Mouse (Mus musculus): ENCODE measurements around the gene B230118H07Rik. TPM values are rescaled to one million over a fixed set of nuclear protein-coding genes. Genes with fewer than 3 reads are reported as not detected.

B230118H07Rik gene
- total RNA-seq (2021) = 10 to 100 TPM; 81.0 to 87.2 TPM
- long read RNA-seq, experiment 1, transcript B230118H07Rik-203 (7 exons, 2,273 nt) = major isoform, 122 of 155 reads
- long read RNA-seq, experiment 1, partial matches to known transcripts = 24 of 155 reads
- long read RNA-seq, experiment 1, other reads (novel, unspliced or antisense) = 8 of 155 reads
- long read RNA-seq, experiment 2, transcript B230118H07Rik-203 (7 exons, 2,273 nt) = major isoform, 65 of 80 reads
- long read RNA-seq, experiment 2, partial matches to known transcripts = 10 of 80 reads
- long read RNA-seq, experiment 2, other reads (novel, unspliced or antisense) = 5 of 80 reads

DNA sequence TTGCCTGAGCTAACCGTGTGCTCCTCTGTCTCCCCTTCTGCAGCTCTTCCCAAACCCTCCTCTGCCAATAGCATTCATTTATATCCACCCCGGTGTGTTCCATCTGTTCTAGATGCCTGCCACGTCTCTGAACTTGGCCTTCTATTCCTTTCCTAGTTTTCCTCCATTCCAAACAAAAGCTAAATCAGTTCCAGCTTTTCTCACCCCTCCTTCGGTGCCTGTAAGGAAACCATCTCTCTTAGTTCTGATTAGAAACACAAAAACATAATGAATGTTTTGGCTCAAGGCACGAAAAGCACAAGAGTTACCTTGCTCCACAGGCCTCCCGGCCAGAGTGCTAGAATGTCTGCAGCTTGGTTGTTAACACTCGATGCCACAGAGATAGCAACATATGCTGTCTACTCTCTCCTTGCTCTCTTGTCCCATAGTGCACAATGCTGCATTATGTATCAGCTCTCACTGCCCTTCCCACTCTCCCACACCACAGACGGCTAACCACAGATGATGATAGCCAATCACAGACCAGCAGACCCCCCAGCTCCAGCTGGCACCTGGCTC is at the start of gene B230118H07Rik, which contains the start of gene Rag1:
Gene B230118H07Rik (minus strand): TSS at position 419 of the 558 bp plus-strand sequence.
Gene Rag1 (minus strand): TSS at position 388 of the 558 bp plus-strand sequence.
- no peak for DNase-seq (ENCODE audit: low spot score)

DNA sequence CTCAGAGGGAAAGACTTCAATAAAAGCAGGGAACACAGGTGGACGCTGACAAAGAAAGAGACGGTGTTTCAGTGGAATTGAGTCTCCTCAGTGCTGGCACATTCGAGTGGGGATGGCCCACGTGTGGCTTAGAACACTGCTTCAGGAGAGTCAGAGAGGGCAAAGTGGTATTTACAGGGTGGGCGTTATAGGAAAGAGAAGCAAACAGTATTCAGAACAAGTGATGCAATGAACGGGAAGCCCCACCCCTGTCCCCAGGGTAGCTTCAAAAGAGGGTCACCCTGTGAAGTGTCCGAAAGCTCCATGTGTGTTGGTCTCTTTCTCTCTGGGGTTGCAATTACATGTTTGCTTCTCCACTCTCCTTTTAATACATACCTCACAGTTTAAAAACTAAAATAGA is 46.3 kb upstream of the B230118H07Rik start:
- DNase-seq (ENCODE audit: low spot score) = no peak

DNA sequence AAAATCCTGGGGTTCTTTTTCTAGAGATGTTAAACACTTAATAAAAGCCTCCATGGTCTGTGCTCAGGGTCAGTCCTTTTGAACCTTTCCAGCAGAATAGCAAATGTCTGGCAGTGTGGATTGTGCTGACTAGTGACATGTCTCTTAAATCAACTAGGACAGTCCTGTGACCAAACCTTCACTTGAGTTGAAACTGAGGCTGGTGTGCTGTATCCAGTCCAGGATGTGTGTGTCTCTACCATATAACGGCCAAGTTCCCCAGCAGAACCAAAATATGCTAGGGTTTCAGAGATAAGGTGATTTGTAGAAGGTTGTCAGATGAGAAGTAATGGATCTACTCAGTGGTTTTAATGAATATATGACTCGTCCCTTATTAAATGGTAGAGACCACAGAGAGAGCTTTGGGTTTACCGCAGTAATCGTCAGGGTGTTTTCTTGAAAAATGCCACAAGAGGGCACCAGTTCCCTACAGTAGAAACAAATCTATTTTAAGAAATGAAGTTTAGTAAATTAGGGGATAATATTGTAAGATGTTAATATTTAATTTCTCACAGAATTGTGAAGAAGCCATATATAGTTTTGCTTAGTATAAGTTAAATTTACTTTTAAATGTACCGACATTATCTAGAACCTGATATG is 44.4 kb upstream of the B230118H07Rik start:
- DNase-seq (ENCODE audit: low spot score) = no peak

DNA sequence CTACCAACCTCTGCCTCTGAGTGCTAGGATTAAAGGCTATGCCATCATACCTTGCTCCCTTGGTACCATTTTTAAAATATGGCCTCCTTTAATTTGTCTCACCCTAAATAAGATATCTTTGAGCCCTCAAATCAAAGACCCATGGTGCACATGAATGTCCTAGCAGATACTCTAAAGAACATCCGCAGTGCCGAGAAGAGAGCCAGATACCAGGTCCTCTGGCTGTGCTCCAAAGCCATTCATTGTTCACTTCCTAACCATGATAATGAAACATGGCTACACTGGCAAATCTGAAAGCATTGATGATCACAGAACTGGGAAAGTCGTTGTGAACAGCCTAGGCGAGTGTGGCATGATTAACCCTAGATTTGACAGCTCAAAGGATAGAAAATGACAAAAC is 43.7 kb upstream of the B230118H07Rik start:
- DNase-seq (ENCODE audit: low spot score) = no peak

DNA sequence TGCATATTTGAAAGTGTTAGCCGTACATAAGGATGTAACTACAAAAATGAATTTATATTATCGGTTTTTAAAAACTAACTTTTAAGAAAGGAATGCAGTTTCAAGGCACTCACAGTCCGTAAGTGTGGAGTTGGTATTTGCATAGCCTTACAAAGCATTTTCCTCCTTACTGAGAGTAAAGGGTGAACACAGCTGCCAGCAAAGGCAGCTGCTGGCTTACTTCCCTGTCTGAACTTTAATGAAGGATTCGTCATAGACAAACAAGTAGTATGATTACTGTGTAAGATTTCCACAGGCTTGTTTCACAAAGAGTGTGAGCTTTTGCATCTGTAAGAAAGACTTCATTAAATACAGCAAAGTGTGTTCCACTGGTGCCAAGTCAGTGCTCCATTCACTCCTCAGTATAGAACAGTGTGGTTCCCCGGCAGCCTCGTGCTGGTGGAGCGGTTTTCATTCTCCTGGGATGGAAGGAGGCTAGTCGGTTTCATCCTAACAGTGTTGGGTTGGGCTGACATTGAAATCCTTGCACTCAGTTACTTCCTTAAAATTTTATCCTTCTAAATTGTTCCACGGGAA is 41.0 kb upstream of the B230118H07Rik start:
- DNase-seq (ENCODE audit: low spot score) = no peak

DNA sequence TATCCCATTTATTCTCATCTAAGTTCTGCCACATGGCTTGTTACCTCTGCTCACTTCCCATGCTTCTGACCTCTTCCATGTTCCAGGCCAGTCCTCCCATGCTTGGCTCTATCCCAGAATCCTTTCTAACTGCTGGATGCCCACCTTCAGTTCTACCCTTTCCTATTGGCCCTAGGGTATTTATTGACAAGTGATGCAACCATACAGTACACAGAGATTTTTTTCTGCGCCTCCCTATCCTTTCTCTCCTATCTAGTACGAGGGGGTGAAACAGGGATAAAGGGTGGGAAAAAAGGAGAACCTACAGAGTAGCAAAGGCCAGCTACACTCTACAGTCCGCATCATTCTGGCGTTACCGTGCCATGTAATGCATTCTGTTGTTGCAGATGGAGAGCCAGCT is 38.7 kb upstream of the B230118H07Rik start:
- no peak for DNase-seq (ENCODE audit: low spot score)

DNA sequence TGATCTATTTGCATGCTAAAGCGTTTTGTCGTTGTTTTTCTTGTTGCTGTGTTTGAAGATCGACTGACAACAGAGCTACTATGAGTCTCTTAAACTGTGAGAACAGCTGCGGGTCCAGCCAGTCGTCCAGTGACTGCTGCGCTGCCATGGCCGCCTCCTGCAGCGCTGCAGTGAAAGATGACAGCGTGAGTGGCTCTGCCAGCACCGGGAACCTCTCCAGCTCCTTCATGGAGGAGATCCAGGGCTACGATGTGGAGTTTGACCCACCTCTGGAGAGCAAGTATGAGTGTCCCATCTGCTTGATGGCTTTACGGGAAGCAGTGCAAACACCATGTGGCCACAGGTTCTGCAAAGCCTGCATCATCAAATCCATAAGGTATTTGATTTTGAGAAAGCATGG is 35.1 kb upstream of the B230118H07Rik start:
- DNase-seq (ENCODE audit: low spot score) = peak; percentile 60

DNA sequence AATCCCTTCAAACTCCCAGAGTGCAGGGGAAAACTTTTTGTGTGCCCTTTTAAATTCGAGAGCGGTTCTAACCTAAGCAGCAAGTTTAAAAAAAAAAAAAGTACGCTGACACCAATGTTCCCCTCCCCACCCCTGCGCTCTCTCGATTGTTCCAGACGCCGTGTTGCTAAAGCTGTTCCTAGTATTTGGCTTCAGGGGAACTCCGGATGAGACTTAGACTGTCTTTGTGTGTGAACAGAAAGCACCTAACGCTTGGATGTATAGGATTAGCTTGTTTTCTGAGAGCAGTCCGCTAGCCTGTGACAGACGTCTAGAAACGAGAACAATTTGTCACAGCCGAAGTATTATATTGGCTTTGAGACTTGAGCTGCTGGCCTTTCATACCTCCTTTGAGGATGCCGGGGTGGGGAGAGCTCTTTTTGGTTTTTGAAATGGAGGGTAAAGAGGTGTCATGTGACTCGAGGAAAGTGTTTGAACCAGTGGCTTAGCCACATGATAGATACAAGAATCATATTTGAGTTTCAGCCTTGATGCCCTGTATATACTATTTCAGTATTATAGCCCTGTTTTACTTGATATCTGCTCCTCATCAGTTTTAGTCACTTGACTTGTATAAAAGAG is 29.9 kb upstream of the B230118H07Rik start:
- DNase-seq (ENCODE audit: low spot score) = no peak

DNA sequence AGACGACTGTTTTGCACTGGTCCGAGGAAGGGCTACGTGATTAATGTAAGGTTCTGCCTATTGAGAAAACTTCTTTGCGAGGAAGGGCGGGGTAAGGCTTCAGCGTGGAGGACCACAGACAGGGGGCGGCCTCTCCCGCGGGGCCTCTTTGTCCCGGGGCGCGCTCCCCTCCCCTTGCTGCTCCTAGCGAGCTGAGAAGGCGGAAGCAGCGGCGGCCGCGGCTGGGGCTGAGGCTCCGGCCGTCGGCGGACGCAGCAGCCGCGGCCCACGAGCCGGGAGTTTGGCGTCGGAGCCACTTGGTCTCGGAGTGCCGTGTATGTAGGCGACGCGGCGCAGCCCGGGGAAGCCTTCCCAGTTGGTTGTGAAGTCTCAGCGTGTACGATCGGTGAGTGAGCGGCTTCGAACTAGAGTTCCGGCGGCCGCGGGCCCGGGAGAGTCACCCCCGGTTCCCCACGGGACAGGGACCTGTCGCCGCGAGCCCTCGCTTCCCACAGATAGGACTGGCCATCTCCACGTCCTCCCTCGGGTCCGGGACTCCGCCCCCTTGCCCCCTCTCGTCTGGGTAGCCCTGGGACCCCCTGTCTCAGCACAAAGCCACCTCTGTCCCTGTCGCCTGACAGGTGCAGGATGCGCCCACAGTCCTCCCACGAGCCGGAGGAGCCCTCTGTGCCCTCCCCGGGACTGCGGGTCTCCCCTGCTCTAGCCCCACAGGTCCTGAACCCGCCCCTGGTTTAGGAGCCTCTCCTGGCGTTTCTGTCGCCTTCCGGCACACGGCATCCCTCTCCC is 29.1 kb upstream of the B230118H07Rik start, which contains the start of gene Traf6:
Gene Traf6 (plus strand): TSS at position 194 of the 786 bp plus-strand sequence.
- DNase-seq (ENCODE audit: low spot score) = peak; percentile 88

DNA sequence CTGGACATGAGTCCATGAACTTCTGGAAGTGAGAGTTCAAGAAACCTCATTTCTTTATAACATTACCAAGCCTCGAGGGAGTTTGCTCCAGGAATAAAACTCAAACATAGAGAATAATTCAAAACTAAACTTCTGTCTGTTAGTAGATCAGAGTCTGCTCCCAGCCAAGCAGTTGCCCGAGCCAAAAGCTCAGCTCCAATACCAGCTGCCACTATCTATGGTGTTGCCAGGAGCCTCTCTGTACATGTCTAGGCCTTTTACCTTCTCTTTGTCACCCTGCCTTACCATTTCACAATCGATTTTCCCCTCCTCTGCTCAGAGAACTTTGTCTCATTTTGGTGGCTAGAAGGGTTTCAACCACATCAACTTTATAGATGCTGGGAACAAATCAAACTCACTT is 24.2 kb upstream of the B230118H07Rik start:
- no peak for DNase-seq (ENCODE audit: low spot score)

DNA sequence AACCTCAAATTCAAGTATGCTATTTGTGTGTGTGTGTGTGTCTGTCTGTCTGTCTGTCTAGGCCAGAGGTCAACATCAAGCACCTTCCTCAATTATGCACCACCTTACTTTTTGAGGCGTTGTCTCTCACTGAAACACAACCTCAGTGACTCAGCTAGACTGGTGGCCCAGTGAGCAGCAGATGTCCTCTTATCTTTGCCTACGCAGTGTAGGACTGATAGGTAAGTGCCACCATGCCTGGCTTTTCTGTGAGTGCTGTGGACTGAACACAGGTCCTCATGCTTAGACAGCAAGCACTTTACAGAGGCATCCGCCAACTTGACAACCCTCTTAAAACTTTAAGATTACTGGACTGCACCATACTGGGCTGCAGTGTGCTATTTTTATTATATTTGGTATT is 19.4 kb upstream of the B230118H07Rik start:
- no peak for DNase-seq (ENCODE audit: low spot score)

DNA sequence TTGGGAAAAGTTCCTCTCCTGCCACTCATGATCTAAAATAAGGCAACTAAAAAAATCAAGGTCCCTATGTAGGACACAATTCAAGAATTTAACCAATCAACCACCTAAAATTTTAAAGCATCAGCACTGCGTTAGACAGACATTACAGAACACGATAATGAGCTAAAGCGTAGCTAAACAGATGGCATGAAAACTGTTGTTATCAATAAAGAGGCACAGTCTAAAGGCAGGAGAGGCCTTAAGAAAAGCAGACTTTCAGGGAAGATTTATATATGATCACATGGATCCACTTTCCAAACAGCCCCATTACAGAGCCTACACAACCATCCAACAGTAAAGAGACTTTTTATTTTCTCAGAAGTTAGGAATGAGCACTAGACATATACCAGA is 16.4 kb upstream of the B230118H07Rik start:
- no peak for DNase-seq (ENCODE audit: low spot score)

DNA sequence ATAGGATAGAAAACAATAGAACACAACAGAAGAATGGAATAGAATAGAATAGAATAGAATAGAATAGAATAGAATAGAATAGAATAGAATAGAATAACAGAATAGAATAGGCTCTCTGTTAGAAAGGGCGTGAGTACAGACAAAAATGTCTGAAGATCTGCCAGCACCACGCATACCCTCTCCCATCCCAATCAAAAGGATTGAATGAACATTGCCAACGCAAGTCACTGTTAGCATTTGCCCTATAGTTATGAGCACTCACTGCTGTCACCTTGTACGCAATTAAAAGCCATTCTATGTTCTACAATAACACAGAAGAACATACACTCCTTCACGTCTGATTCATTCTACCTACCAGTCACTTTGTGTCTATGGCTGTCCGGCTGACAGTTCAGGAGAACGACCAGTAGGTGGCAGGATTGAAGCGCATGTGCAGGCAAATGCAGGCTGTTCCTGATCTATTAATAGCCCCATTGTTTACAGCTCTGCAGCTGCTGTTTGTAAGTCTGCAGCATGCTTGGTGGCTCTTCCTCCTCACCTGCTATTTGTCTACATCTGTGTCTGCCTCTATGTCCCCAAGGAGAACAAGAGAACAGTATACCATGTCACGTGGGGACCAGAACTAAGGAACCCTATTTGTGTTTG is 15.8 kb upstream of the B230118H07Rik start:
- DNase-seq (ENCODE audit: low spot score) = peak; percentile 65

DNA sequence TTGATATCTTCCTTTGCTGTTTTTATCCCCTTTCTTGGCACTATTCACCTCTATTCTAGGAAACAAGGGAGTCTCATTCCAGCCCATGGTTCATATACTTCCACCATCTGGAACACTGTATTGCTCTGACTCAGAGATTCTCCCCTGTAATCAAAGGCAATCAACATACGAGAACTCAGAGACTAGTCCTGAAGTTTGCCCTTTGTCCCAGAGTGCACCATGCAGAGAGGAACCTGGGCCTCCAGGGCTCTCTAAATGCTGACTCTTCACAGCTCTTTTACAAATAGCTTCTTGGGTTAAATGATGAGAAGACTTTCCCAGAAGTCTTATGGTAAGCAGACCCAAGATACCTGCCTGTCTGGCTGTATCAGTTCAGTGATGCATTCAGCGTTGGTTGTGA is 11.2 kb upstream of the B230118H07Rik start:
- no peak for DNase-seq (ENCODE audit: low spot score)

DNA sequence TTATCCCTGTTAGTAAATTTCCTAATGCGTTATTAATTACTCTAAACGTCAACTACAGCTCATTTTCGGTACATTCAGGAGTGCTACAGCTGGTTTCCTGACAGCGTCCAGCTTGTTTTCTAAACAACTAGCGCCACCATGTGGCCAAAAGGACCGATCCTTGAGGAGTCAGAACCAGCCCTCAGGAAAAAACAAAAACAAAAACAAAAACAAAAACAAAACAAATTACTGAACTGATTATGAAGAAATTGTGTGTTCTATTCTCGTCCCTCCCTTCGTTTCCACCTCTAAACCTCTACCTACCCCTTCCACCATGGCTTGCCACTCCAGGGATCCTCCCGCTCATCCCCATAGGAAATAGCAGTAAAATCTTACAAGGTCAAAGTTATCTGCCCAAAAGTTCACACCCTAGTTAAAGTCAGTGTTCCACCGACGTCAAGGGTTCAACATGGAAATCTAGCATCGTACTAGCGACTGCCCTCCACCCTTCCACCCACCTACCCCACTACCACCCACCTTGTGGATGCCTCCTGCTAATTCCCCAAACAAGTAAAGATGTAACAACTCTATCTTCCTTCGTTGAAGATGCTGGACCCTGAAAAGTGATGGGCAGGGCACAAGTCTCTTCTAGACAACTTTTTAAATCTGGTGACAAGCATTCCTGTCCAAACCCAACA is 3.7 kb upstream of the B230118H07Rik start:
- peak; percentile 56 for DNase-seq (ENCODE audit: low spot score)

DNA sequence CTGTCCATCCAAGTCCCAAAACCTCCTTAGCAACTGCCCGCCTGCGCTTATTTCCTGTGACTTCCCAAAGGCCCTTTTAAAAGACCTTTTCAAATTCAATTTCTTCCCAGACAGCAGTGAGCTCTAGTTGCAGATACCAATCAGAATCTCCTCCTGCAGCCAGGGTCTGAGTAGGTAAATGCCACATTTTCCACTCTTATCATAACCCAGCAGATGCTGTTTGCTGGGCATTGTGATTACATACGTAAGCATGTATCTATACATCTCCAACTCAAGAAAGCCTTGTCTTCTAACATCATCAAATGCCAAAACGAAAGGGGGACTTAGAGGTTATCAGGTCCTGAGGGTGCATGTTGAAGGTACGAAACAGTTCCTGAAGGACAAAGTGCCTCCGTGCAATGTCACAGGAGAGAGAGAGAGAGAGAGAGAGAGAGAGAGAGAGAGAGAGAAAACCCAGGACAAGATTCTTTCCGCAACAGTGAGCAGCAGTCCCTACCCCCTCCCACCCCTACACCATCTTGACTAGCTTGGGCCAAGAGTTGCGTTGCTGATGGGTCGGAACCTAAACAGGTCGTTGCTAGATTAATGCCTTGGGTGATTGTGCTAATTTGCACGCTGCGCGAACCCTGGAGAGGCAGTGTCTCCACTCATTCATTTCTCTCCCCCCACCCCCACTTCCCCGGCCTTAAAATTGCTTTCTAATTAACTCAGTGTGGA is 3.0 kb upstream of the B230118H07Rik start:
- no peak for DNase-seq (ENCODE audit: low spot score)

DNA sequence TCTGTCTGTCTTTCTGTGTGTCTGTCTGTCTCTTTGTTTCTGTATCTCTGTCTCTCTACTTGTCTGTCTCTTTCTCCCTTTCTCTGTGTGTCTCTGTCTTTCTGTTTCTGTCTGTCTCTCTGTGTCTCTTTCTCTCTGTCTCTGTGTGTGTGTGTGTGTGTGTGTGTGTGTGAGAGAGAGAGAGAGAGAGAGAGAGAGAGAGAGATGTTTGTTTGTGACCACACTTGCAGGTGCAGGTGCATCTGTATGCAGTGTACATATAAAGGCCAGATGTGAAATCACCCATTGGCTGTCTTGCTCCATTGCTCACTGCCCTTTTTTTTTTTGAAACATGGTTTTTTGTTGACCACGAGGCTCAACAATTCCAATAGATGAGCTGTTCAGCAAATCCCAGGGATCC is 1.1 kb upstream of the B230118H07Rik start:
- DNase-seq (ENCODE audit: low spot score) = no peak

DNA sequence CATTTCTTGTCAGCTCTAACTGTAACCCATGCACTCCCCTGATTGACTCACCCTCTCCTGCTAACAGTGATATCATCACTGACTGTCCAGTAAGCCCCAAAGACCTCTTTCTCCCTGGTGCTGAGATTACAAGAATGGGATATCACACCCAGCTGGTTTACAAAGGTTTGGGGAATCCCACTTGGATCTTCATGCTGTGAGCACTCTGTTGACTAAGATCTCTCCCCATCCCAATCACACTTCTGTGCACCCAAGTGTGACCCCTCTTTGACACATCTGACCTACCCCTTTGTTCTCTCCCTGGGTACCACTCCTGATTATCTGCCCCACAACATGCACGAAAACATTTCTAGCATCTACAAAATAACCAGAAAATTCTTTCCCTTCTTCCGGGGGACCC is 971 bp downstream of the B230118H07Rik start:
- no peak for DNase-seq (ENCODE audit: low spot score)

DNA sequence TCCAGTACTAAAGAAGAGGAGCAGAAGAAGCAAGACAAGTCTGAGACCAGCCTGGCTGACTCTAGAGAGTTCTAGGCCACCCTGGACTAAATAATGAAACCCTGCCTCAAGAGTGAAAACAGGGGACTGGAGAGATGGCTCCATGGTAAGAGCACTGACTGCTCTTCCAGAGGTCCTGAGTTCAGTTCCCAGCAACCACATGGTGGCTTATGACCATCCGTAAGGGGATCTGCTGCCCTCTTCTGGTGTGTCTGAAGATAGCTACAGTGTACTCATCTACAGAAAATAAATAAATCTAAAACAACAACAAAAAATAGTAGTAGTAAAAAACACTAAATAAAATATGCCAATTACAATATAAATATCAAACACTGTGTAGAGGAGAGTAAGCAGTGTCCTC is 3.5 kb downstream of the B230118H07Rik start:
- DNase-seq (ENCODE audit: low spot score) = no peak

All from gastrocnemius, adult 18-20 months (tissue).